Mouse (Mus musculus): ENCODE measurements around the gene Dock9. TPM values are rescaled to one million over a fixed set of nuclear protein-coding genes. Genes with fewer than 3 reads are reported as not detected.

Gene Dock9
- total RNA-seq, 2 experiments from 2014 or later, result 40.2 to 44.6 TPM

Other genes with a start within 250 kb of the Dock9 start
- gene Ubac2, start 80.8 kb upstream of the Dock9 start, total RNA-seq (2021), result 10 to 100 TPM; 28.4 to 30.6 TPM
- not detected for gene Gpr18, start 117.9 kb upstream of the Dock9 start, total RNA-seq (2021)
- gene Gpr183, start 167.4 kb upstream of the Dock9 start, total RNA-seq (2021), result 1 to 10 TPM; 2.2 to 2.3 TPM
- not detected for gene Timm8a2, start 236.8 kb upstream of the Dock9 start, total RNA-seq (2021)

Data from gastrocnemius, postnatal 4 days (tissue).